Mouse (Mus musculus): ENCODE results near the gene D17H6S53E. TPM values are rescaled to one million over a fixed set of nuclear protein-coding genes. Genes with fewer than 3 reads are reported as not detected.

D17H6S53E gene
- 21.0 and 24.5 TPM in 2 replicates for total RNA-seq (2023)

GRCm38 (mm10) chr17:35126206-35126611, at the start of gene D17H6S53E:
Gene D17H6S53E (plus strand): TSS chr17:35126373.

GRCm38 (mm10) chr17:35076507-35077176, 49.5 kb upstream of the D17H6S53E start, which contains the start of gene Ly6g6e:
Gene Ly6g6e (plus strand): TSS chr17:35076902.

GRCm38 (mm10) chr17:35077786-35078233, 48.4 kb upstream of the D17H6S53E start, which contains the start of gene Ly6g6d:
Gene Ly6g6d (minus strand): TSS chr17:35078065.

GRCm38 (mm10) chr17:35085208-35085865, 40.8 kb upstream of the D17H6S53E start, which contains the start of gene Ly6g6f:
Gene Ly6g6f (minus strand): TSS chr17:35085610.

GRCm38 (mm10) chr17:35088825-35089644, 37.1 kb upstream of the D17H6S53E start, which contains the start of gene Abhd16a:
Gene Abhd16a (plus strand): TSS chr17:35089263.

GRCm38 (mm10) chr17:35108097-35108496, 18.1 kb upstream of the D17H6S53E start, which contains the start of gene Ly6g5c:
Gene Ly6g5c (plus strand): TSS chr17:35108279.

GRCm38 (mm10) chr17:35115046-35116019, 10.8 kb upstream of the D17H6S53E start, which contains the start of gene Ly6g5b:
Gene Ly6g5b (minus strand): TSS chr17:35115428.

GRCm38 (mm10) chr17:35121143-35121799, 4.9 kb upstream of the D17H6S53E start, which contains the start of gene Gpank1:
Gene Gpank1 (plus strand): TSS chr17:35121455.

GRCm38 (mm10) chr17:35121871-35122303, 4.3 kb upstream of the D17H6S53E start, which contains the start of gene Csnk2b:
Gene Csnk2b (minus strand): TSS chr17:35122053.

GRCm38 (mm10) chr17:35131500-35132173, 5.5 kb downstream of the D17H6S53E start, which contains the start of gene Apom:
Gene Apom (minus strand): TSS chr17:35132050.

GRCm38 (mm10) chr17:35134801-35135590, 8.8 kb downstream of the D17H6S53E start, which contains the start of gene Bag6:
Gene Bag6 (plus strand): TSS chr17:35135178.

GRCm38 (mm10) chr17:35164568-35165450, 38.6 kb downstream of the D17H6S53E start, which contains the start of gene Prrc2a:
Gene Prrc2a (minus strand): TSS chr17:35164897.

GRCm38 (mm10) chr17:35175968-35176367, 49.8 kb downstream of the D17H6S53E start, which contains the start of gene Aif1:
Gene Aif1 (minus strand): TSS chr17:35176068.

Other genes starting within 250 kb of the D17H6S53E start
- gene Zbtb12, start 246.9 kb upstream of the D17H6S53E start, total RNA-seq (2023): 0.70 and 1.4 TPM in 2 replicates
- not detected in 2 replicates for gene Gm20547, start 244.3 kb upstream of the D17H6S53E start, total RNA-seq (2023)
- gene C2, start 228.1 kb upstream of the D17H6S53E start, total RNA-seq (2023): not detected in 2 replicates
- gene Ehmt2, start 227.9 kb upstream of the D17H6S53E start, total RNA-seq (2023): 49.5 and 66.6 TPM in 2 replicates
- gene Slc44a4, start 211.9 kb upstream of the D17H6S53E start, total RNA-seq (2023): 0.25 TPM in 1 of 2 replicates, not detected in the other
- gene Neu1, start 195.1 kb upstream of the D17H6S53E start, total RNA-seq (2023): 87.8 and 101 TPM in 2 replicates
- 25.6 and 50.7 TPM in 2 replicates for gene Hspa1b, start 167.1 kb upstream of the D17H6S53E start, total RNA-seq (2023)
- not detected in 2 replicates for gene Gm20481, start 156.5 kb upstream of the D17H6S53E start, total RNA-seq (2023)
- 36.0 and 76.5 TPM in 2 replicates for gene Hspa1a, start 154.2 kb upstream of the D17H6S53E start, total RNA-seq (2023)
- gene Hspa1l, start 153.7 kb upstream of the D17H6S53E start, total RNA-seq (2023): 0.16 TPM in 1 of 2 replicates, not detected in the other
- 15.3 and 22.7 TPM in 2 replicates for gene Lsm2, start 144.5 kb upstream of the D17H6S53E start, total RNA-seq (2023)
- gene Vars, start 125.4 kb upstream of the D17H6S53E start, total RNA-seq (2023): 51.6 and 57.8 TPM in 2 replicates
- gene Vwa7, start 109.8 kb upstream of the D17H6S53E start, total RNA-seq (2023): 0.09 TPM in 1 of 2 replicates, not detected in the other
- gene Sapcd1, start 98.4 kb upstream of the D17H6S53E start, total RNA-seq (2023): 0.86 and 1.9 TPM in 2 replicates
- gene Msh5, start 79.6 kb upstream of the D17H6S53E start, total RNA-seq (2023): 3.5 and 11.1 TPM in 2 replicates
- 248 and 288 TPM in 2 replicates for gene Clic1, start 76.4 kb upstream of the D17H6S53E start, total RNA-seq (2023)
- gene Ddah2, start 67.3 kb upstream of the D17H6S53E start, total RNA-seq (2023): 1.4 and 2.6 TPM in 2 replicates
- not detected in 2 replicates for gene Ly6g6c, start 61.0 kb upstream of the D17H6S53E start, total RNA-seq (2023)
- 0.47 TPM in 1 of 2 replicates, not detected in the other for gene Mpig6b, start 60.2 kb upstream of the D17H6S53E start, total RNA-seq (2023)
- gene Ly6g6e, start 49.5 kb upstream of the D17H6S53E start, total RNA-seq (2023): not detected in 2 replicates
- gene Ly6g6d, start 48.3 kb upstream of the D17H6S53E start, total RNA-seq (2023): not detected in 2 replicates
- 1.1 TPM in 1 of 2 replicates, not detected in the other for gene Ly6g6f, start 40.8 kb upstream of the D17H6S53E start, total RNA-seq (2023)
- 44.4 and 57.6 TPM in 2 replicates for gene Abhd16a, start 37.1 kb upstream of the D17H6S53E start, total RNA-seq (2023)
- not detected in 2 replicates for gene Ly6g5c, start 18.1 kb upstream of the D17H6S53E start, total RNA-seq (2023)
- 13.3 and 14.5 TPM in 2 replicates for gene Ly6g5b, start 10.9 kb upstream of the D17H6S53E start, total RNA-seq (2023)
- 36.0 and 50.1 TPM in 2 replicates for gene Gpank1, start 4.9 kb upstream of the D17H6S53E start, total RNA-seq (2023)
- gene Csnk2b, start 4.3 kb upstream of the D17H6S53E start, total RNA-seq (2023): 135 and 169 TPM in 2 replicates
- not detected in 2 replicates for gene Apom, start 5.7 kb downstream of the D17H6S53E start, total RNA-seq (2023)
- 295 and 362 TPM in 2 replicates for gene Bag6, start 8.8 kb downstream of the D17H6S53E start, total RNA-seq (2023)
- 170 and 191 TPM in 2 replicates for gene Prrc2a, start 38.5 kb downstream of the D17H6S53E start, total RNA-seq (2023)
- 10.8 and 14.1 TPM in 2 replicates for gene Aif1, start 49.7 kb downstream of the D17H6S53E start, total RNA-seq (2023)
- gene Lst1, start 62.1 kb downstream of the D17H6S53E start, total RNA-seq (2023): 410 and 626 TPM in 2 replicates
- 118 TPM in 2 replicates for gene Ltb, start 68.1 kb downstream of the D17H6S53E start, total RNA-seq (2023)
- gene Tnf, start 75.6 kb downstream of the D17H6S53E start, total RNA-seq (2023): 115 TPM in 2 replicates
- gene Lta, start 79.0 kb downstream of the D17H6S53E start, total RNA-seq (2023): not detected in 2 replicates
- gene Gm16181, start 94.5 kb downstream of the D17H6S53E start, total RNA-seq (2023): 0.79 TPM in 1 of 2 replicates, not detected in the other
- gene Atp6v1g2, start 107.3 kb downstream of the D17H6S53E start, total RNA-seq (2023): 1.8 and 3.2 TPM in 2 replicates
- 18.5 and 19.9 TPM in 2 replicates for gene Nfkbil1, start 109.4 kb downstream of the D17H6S53E start, total RNA-seq (2023)
- gene Ddx39b, start 115.4 kb downstream of the D17H6S53E start, total RNA-seq (2023): 185 and 239 TPM in 2 replicates
- 1,574 and 1,649 TPM in 2 replicates for gene H2-D1, start 136.4 kb downstream of the D17H6S53E start, total RNA-seq (2023)
- gene H2-Q1, start 194.0 kb downstream of the D17H6S53E start, total RNA-seq (2023): 5.9 and 6.8 TPM in 2 replicates
- 7.6 and 11.1 TPM in 2 replicates for gene H2-Q2, start 215.9 kb downstream of the D17H6S53E start, total RNA-seq (2023)